Mouse (Mus musculus) macrophage (primary cell): ENCODE results near the gene Bclaf1. TPM values are rescaled to one million over a fixed set of nuclear protein-coding genes. Genes with fewer than 3 reads are reported as not detected.

ENCODE experiments used
- H3K27ac ChIP-seq: fragments of 350-480 bp; formaldehyde crosslinking; 2 replicates; pipeline ENCODE4 v1.9.0; 2021
- H3K36me3 ChIP-seq: fragments of 350-480 bp; formaldehyde crosslinking; 2 replicates; pipeline ENCODE4 v1.9.0; 2021; ENCODE audit errors: inconsistent target
- H3K4me3 ChIP-seq: fragments of 350-480 bp; formaldehyde crosslinking; 2 replicates; pipeline ENCODE4 v1.9.0; 2021; ENCODE audit errors: inconsistent target
- H3K79me2 ChIP-seq: fragments of 350-480 bp; formaldehyde crosslinking; 2 replicates; pipeline ENCODE4 v1.9.0; 2021; ENCODE audit errors: inconsistent target
- WGBS: methylation state at CpG from one replicate; pipeline ENCODE4 v1.1.7; 2026; ENCODE audit warnings: inconsistent platforms; ENCODE audit not compliant: missing documents; 5-methylcytosine and 5-hydroxymethylcytosine counted together
- polyA plus RNA-seq: library from polyadenylated mRNA; stranded (reverse); fragments of 250-400 nt; gene quantifications from 3 replicates; pipeline ENCODE4 v1.2.4, GENCODE M21; 2018; ENCODE audit warnings: inconsistent platforms
- total RNA-seq, 78 experiments: library from RNA; depleted of rRNA; stranded (reverse); fragments of 250-400 nt; gene quantifications; 1 replicate in 9 of 78; 2 replicates in 24 of 78; 3 replicates in 43 of 78; 4 replicates in 2 of 78; pipeline ENCODE4 v1.2.4; 2018; ENCODE audit warnings: inconsistent platforms in 56 of 78

Gene Bclaf1
- 100 to 1,000 TPM; 253 to 591 (median 482) TPM for total RNA-seq (2018; cell fraction: chromatin; rRNA removed)
- 100 to 1,000 TPM in 2 of 26 experiments, 10 to 100 TPM in 24; 38.3 to 108 (median 70.2) TPM for total RNA-seq (2018; cell fraction: cytosol; rRNA removed)
- total RNA-seq (2018; cell fraction: nucleus; rRNA removed): 100 to 1,000 TPM; 183 to 427 (median 284) TPM
- 59.5 to 132 TPM (median 62.5 TPM) in 3 replicates for polyA plus RNA-seq

GRCm38 (mm10) chr10:20311918-20312735 is at the start of gene Bclaf1:
Gene Bclaf1, plus strand, starts transcription at chr10:20312469.
- no peaks in the 10 kb centered on the region for H3K36me3 ChIP-seq
- H3K27ac ChIP-seq: peak within 1 kb of the TSS; percentile 88
- H3K4me3 ChIP-seq: peak within 1 kb of the TSS; percentile 76
- WGBS: under 1% methylated on average over 76 of the region's 84 CpGs
- peaks cover 44% of the 10 kb centered on the region for H3K79me2 ChIP-seq

- 95% methylated on average over 6 of the region's 6 CpGs for whole genome bisulfite sequencing
- Histone ChIP-seq H3K36me3 (no peaks in the 10 kb centered on the region), H3K79me2 (no peaks in the 10 kb centered on the region), H3K27ac (no peak overlapping the region), H3K4me3 (no peak overlapping the region)
Observed at GRCm38 (mm10) chr10:20262896-20263295, 49.4 kb upstream of the Bclaf1 start.

GRCm38 (mm10) chr10:20264479-20264878 is 47.8 kb upstream of the Bclaf1 start:
- no peaks in the 10 kb centered on the region for H3K79me2 ChIP-seq
- no peak overlapping the region for H3K4me3 ChIP-seq
- H3K36me3 ChIP-seq: no peaks in the 10 kb centered on the region
- 100% methylated on average over 7 of the region's 7 CpGs for WGBS
- no peak overlapping the region for H3K27ac ChIP-seq

GRCm38 (mm10) chr10:20267032-20267431 is 45.2 kb upstream of the Bclaf1 start:
- Histone ChIP-seq H3K79me2 (no peaks in the 10 kb centered on the region), H3K36me3 (no peaks in the 10 kb centered on the region), H3K4me3 (no peak overlapping the region), H3K27ac (no peak overlapping the region)
- 46% methylated on average over 10 of the region's 10 CpGs for WGBS

- Histone ChIP-seq H3K4me3 (no peak overlapping the region), H3K27ac (no peak overlapping the region), H3K36me3 (no peaks in the 10 kb centered on the region), H3K79me2 (no peaks in the 10 kb centered on the region)
- WGBS: 89% methylated on average over 7 of the region's 7 CpGs
Observed at GRCm38 (mm10) chr10:20268945-20269344, 43.3 kb upstream of the Bclaf1 start.

GRCm38 (mm10) chr10:20272380-20272779 is 39.9 kb upstream of the Bclaf1 start:
- WGBS: 91% methylated on average over 5 of the region's 5 CpGs
- no peaks in the 10 kb centered on the region for H3K36me3 ChIP-seq

GRCm38 (mm10) chr10:20273278-20273677 is 39.0 kb upstream of the Bclaf1 start:
- H3K4me3 ChIP-seq: no peak overlapping the region
- WGBS: 94% methylated on average over 13 of the region's 15 CpGs
- no peaks in the 10 kb centered on the region for H3K36me3 ChIP-seq
- H3K79me2 ChIP-seq: no peaks in the 10 kb centered on the region
- H3K27ac ChIP-seq: no peak overlapping the region

More at GRCm38 (mm10) chr10:20272380-20272779, 39.9 kb upstream of the Bclaf1 start:
- no peak overlapping the region for H3K4me3 ChIP-seq
- H3K27ac ChIP-seq: no peak overlapping the region
- no peaks in the 10 kb centered on the region for H3K79me2 ChIP-seq

GRCm38 (mm10) chr10:20274022-20274421 is 38.2 kb upstream of the Bclaf1 start:
- Histone ChIP-seq H3K4me3 (no peak overlapping the region), H3K79me2 (no peaks in the 10 kb centered on the region), H3K27ac (no peak overlapping the region), H3K36me3 (no peaks in the 10 kb centered on the region)
- 96% methylated on average over 8 of the region's 9 CpGs for WGBS

GRCm38 (mm10) chr10:20281456-20281855 is 30.8 kb upstream of the Bclaf1 start:
- Histone ChIP-seq H3K79me2 (no peaks in the 10 kb centered on the region), H3K27ac (no peak overlapping the region), H3K36me3 (no peaks in the 10 kb centered on the region), H3K4me3 (no peak overlapping the region)
- 38% methylated on average over 2 of the region's 2 CpGs for WGBS

- Histone ChIP-seq H3K36me3 (no peaks in the 10 kb centered on the region), H3K27ac (no peak overlapping the region), H3K79me2 (no peaks in the 10 kb centered on the region), H3K4me3 (no peak overlapping the region)
- WGBS: 85% methylated on average over 10 of the region's 10 CpGs
Observed at GRCm38 (mm10) chr10:20285289-20285975, 26.8 kb upstream of the Bclaf1 start.

GRCm38 (mm10) chr10:20285994-20286836 is 26.1 kb upstream of the Bclaf1 start:
- WGBS: 91% methylated on average over 15 of the region's 15 CpGs
- Histone ChIP-seq H3K4me3 (no peak overlapping the region), H3K27ac (no peak overlapping the region), H3K79me2 (no peaks in the 10 kb centered on the region), H3K36me3 (no peaks in the 10 kb centered on the region)

- no peak overlapping the region for H3K27ac ChIP-seq
- H3K36me3 ChIP-seq: no peaks in the 10 kb centered on the region
- no peak overlapping the region for H3K4me3 ChIP-seq
- no peaks in the 10 kb centered on the region for H3K79me2 ChIP-seq
- 94% methylated on average over 3 of the region's 6 CpGs for WGBS
Observed at GRCm38 (mm10) chr10:20287369-20287768, 24.9 kb upstream of the Bclaf1 start.

GRCm38 (mm10) chr10:20290467-20290883 is 21.8 kb upstream of the Bclaf1 start:
- 6% methylated on average over 11 of the region's 11 CpGs for WGBS
- no peak overlapping the region for H3K4me3 ChIP-seq
- no peak overlapping the region for H3K27ac ChIP-seq
- H3K36me3 ChIP-seq: no peaks in the 10 kb centered on the region
- H3K79me2 ChIP-seq: no peaks in the 10 kb centered on the region

GRCm38 (mm10) chr10:20295961-20296360 is 16.3 kb upstream of the Bclaf1 start:
- Histone ChIP-seq H3K4me3 (no peak overlapping the region), H3K36me3 (no peaks in the 10 kb centered on the region), H3K79me2 (no peaks in the 10 kb centered on the region), H3K27ac (no peak overlapping the region)
- 82% methylated on average over 5 of the region's 5 CpGs for WGBS
